Mouse (Mus musculus) fat pad, adult 2 months (tissue): ENCODE measurements around the gene Miga2.
"Not testable (repeated sequence)": the region's sequence is repeated elsewhere in the genome, so short reads cannot be mapped to it uniquely, and the experiment has no call there.

ENCODE experiments used
- DNase-seq: peaks from one replicate; pipeline ENCODE4 v3.0.0-alpha.2; 2011; ENCODE audit warnings: low read depth, low spot score; ENCODE audit errors: extremely low read depth

The Miga2 gene

DNA sequence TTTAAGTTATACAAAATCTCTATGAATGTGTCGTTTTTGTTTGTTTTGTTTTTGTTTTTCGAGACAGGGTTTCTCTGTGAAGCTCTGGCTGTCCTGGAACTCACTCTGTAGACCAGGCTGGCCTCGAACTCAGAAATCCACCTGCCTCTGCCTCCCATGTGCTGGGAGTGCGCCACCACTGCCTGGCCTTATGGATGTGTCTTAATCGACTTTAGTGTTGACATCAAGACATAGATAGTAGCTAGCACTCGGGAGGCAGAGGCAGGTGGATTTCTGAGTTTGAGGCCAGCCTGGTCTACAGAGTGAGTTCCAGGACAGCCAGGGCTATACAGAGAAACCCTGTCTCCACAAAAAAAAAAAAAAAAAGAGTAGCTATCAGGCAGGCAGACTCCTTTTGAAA, 53.1 kb downstream of the Miga2 start:
- not testable (repeated sequence) for DNase-seq

DNA sequence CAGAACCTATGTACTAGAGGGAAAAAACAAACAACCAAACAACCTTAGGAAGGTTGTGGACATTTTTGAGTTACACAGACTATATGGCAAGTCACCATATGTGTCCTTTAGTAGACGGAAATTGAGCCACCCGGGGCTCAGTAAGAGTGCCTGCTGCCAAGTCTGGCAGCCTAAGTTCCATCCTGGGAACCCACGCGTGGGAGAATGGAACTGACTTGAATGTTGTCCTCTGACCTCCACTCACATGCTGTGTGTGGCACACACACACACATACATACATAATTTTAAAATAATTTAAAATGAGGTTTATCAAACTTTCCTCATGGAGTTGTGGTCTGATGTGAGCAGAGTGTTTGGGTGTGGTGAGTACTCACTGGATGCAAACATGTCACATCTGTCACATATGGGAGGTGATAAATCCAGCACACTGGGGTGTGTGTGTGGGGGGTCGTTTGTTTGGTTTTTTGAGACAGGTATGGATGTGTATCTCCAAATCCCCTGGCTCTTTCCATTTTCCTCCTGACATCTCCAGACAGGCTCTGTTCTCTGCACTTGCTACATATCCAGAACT, 53.6 kb downstream of the Miga2 start:
- no peak for DNase-seq

DNA sequence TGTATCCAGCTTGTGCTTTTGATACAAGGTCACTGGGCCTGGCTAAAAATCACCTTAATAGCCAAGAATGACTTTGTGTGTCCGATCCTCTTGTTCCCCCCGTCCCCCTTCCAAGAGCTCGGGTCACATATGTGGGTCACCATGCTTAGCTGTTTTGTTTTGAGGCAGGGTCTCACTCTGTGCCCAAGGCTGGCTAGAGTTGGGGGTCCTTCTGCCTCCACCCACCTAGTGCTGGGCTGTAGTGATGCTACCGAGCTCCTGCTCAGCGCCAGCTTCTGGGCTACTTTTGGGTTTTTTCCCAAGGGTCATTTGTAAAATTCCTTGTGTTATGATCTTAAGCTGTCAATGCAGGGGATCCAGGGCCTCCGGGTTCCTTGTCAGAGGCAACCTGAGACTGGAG, 54.2 kb downstream of the Miga2 start:
- DNase-seq = no peak

DNA sequence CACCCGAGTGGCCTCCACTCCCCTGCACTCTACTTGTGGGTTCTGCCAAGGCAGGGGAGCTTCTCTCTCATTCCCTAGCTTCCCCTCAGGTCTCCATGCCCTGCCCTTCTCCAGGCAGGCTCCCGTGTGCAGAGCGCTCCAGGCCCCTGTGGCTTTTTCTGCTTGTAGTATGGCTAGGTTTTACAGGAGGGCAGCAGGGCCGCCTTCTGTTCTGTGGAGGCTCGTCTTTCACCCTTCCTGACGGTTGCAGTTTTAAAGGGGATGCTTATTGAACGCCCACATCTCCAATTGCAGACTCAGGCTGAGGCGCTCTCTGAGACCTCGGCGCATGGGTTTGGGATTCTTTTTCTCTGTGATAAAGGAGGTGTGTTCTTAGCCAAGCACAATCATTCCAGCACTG, 55.1 kb downstream of the Miga2 start:
- DNase-seq = no peak

DNA sequence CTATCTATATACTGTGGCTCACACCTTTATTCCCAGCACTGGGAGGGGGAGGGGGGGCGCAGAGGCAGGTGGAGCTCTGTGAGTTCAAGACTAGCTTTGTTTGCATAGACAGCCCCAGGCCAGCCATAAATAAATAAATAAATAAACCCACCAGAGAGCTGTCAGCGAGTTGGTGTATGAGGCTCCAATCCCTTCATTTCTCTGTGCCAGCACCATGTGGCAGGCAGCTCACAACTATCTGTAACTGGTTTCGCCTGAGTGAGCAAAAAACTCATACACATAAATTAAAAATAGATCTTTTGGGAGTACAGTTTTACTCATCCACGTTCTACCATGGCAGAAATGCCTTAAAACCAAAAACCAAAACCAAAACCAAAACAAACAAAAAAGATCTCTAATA, 57.4 kb downstream of the Miga2 start:
- no peak for DNase-seq

DNA sequence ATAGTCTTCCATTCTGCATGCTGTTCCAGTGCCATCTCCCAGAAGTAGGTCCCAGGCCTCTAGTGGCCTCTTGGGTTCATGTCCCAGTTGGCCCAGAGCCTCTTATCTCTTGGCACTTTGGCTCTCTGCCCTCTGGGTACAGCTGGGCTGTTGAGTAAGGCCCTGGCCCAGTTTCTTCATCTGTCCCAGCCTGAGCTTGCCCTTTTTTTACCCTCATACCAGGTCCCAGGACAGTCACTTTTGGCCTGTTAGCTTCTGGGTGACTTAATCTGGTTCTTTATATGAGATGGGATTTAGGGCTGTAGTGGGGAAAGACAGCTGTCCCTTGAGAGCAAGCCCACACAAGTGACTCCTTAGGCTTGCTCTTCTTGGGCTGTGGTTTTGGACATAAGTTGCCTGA, 65.1 kb downstream of the Miga2 start:
- DNase-seq = peak; percentile 95
